Mouse (Mus musculus) embryonic fibroblast, embryonic 13.5 days (primary cell): ENCODE data around the gene Gm20388. TPM values are rescaled to one million over a fixed set of nuclear protein-coding genes. Genes with fewer than 3 reads are reported as not detected.

Source experiments
- H3K27ac ChIP-seq: 2 replicates; pipeline ENCODE4 v1.5.1; 2012; ENCODE audit warnings: low read length, control low read depth, inconsistent platforms; ENCODE audit not compliant: insufficient read depth
- H3K4me1 ChIP-seq: 2 replicates; pipeline ENCODE4 v1.6.1; 2011; ENCODE audit warnings: low read length; ENCODE audit not compliant: control insufficient read depth, insufficient read depth
- H3K4me3 ChIP-seq: 2 replicates; pipeline ENCODE4 v1.5.1; 2011; ENCODE audit warnings: mild to moderate bottlenecking, control low read depth, low read length; ENCODE audit not compliant: insufficient read depth
- CTCF ChIP-seq: IDR thresholded peaks from 2 replicates; pipeline ENCODE4 v1.5.1; 2011; ENCODE audit warnings: mild to moderate bottlenecking, control low read depth, low read length, moderate library complexity, borderline replicate concordance; ENCODE audit not compliant: insufficient read depth
- POLR2A ChIP-seq: IDR thresholded peaks from 2 replicates; pipeline ENCODE4 v1.6.1; 2011; ENCODE audit warnings: low read depth, mild to moderate bottlenecking, control low read depth, low read length, moderate library complexity
- polyA plus RNA-seq: library from polyadenylated mRNA; stranded (reverse); fragments of >200 nt; gene quantifications from 2 replicates; pipeline ENCODE4 v1.2.4, GENCODE M21; 2011; ENCODE audit warnings: low read depth; ENCODE audit not compliant: missing spikeins, insufficient read length

The Gm20388 gene
- polyA plus RNA-seq, 1 experiment = 82.8 TPM

DNA sequence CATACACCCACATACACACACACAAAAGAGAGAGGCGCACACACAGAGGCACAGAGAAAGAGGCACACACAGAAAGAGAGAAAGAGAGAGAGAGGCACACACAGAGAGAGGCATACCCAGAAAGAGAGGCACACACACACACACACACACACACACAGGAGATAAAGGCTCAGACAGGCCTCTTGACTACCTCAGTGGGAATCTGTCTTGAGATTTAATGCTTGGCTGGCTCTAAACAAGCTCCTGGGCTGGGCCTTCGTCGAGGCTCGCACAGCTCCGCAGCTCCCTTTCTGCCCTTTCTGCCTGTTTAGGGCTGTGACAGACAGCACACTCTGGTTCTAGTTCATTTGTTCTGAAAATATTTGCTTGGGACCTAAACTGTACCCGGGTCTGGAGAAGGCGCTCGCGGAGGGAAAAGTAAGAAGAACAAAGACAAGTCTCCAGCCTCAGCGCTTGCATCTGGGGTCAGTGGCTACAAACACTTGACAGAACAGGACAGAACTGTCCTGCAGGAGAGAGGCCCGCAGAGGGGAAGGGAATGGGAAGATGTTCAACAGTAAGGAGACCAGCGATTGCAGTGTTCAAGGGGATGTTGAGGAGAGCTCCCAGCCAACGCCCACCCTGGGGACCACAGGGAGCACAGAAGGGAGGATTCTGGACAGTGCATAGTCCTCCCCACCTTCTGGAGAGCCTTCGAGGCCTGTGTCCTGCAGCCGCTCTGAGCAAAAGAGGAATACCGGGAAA, 3880.6 kb downstream of the Gm20388 start:
- no peaks in the 10 kb centered on the region for H3K4me1 ChIP-seq
- TF ChIP-seq POLR2A = no peak
- no peak overlapping the region for H3K27ac ChIP-seq
- no peak overlapping the region for H3K4me3 ChIP-seq

DNA sequence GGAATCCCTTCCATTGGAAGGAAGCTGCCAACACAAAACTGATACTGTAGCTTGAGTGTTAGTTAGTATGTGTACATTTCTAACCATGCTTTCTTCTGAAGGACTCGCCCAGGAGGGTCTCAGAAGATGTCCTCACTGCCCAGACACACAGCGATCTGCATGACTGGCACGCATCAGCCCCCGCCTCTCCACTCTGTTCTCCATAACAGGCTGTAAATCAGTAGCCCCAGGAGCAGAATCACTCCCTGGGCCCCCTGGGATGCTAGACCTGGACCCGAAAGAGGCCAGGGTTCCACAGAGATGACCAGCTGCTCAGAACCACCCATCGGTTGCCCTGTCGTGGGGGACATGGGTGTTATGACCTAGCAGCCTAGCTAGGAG, 3881.2 kb downstream of the Gm20388 start:
- no peak for TF ChIP-seq POLR2A
- no peak for TF ChIP-seq CTCF
- H3K4me1 ChIP-seq = no peaks in the 10 kb centered on the region
- no peak overlapping the region for H3K27ac ChIP-seq
- H3K4me3 ChIP-seq = no peak overlapping the region

DNA sequence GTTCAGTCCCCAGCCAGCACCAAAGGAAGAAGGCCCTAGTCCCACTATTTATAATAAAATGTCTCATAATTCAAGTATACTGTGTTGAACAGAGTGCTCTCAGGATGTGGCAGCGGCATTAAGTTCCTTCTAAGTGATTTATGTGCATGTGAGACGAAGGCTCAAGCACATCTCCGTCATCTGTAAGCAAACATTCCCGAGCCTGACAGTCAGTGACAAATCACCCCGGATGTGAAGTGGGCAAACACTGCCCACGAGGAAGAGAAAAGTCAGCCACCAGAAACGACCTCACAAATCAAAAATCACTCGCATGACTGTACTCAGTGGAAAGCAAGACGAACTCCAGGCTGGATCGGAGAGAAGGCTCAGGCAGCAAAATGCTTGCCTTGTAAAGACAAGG, 3883.3 kb downstream of the Gm20388 start:
- Histone ChIP-seq H3K4me1 (no peaks in the 10 kb centered on the region), H3K27ac (no peak overlapping the region), H3K4me3 (no peak overlapping the region)
- TF ChIP-seq POLR2A (no peak), CTCF (no peak)

- Histone ChIP-seq H3K4me3 (no peak overlapping the region), H3K4me1 (no peaks in the 10 kb centered on the region), H3K27ac (no peak overlapping the region)
- no peak for TF ChIP-seq POLR2A
- TF ChIP-seq CTCF = no peak
Measured at GRCm38 (mm10) chr8:123794766-123795165, 3884.1 kb downstream of the Gm20388 start.

- Histone ChIP-seq H3K4me1 (no peaks in the 10 kb centered on the region), H3K4me3 (no peak overlapping the region), H3K27ac (no peak overlapping the region)
- no peak for TF ChIP-seq CTCF
- no peak for TF ChIP-seq POLR2A
Measured at GRCm38 (mm10) chr8:123796758-123797157, 3886.1 kb downstream of the Gm20388 start.

- Histone ChIP-seq H3K4me3 (no peak overlapping the region), H3K4me1 (no peaks in the 10 kb centered on the region), H3K27ac (no peak overlapping the region)
- no peak for TF ChIP-seq POLR2A
- TF ChIP-seq CTCF = no peak
Measured at GRCm38 (mm10) chr8:123797928-123798327, 3887.3 kb downstream of the Gm20388 start.

- H3K4me3 ChIP-seq = no peak overlapping the region
- TF ChIP-seq POLR2A (no peak), CTCF (no peak)
- H3K4me1 ChIP-seq = no peaks in the 10 kb centered on the region
- H3K27ac ChIP-seq = no peak overlapping the region
Measured at GRCm38 (mm10) chr8:123799434-123799833, 3888.8 kb downstream of the Gm20388 start.

GRCm38 (mm10) chr8:123799885-123800284, 3889.2 kb downstream of the Gm20388 start:
- no peak for TF ChIP-seq CTCF
- TF ChIP-seq POLR2A = no peak
- Histone ChIP-seq H3K27ac (no peak overlapping the region), H3K4me1 (no peaks in the 10 kb centered on the region), H3K4me3 (no peak overlapping the region)

DNA sequence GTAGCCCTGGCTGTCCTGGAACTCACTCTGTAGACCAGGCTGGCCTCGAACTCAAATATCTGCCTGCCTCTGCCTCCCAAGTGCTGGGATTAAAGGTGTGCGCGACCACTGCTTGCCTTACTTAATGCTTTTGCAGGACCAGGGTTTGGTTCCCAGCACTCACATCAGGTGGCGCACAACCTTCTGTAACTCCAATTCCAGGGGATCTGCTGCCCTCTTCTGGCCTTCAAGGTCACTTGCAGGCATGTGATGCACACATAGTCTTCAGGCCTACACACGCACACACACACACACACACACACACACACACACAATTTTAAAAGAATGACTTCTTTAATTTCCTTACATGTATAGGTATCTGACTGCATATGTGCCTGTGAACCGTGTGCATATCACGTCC, 3890.2 kb downstream of the Gm20388 start:
- Histone ChIP-seq H3K27ac (no peak overlapping the region), H3K4me1 (no peaks in the 10 kb centered on the region), H3K4me3 (no peak overlapping the region)
- TF ChIP-seq CTCF (no peak), POLR2A (no peak)

GRCm38 (mm10) chr8:123801538-123801937, 3890.9 kb downstream of the Gm20388 start:
- H3K4me3 ChIP-seq = no peak overlapping the region
- H3K4me1 ChIP-seq = no peaks in the 10 kb centered on the region
- TF ChIP-seq POLR2A (no peak), CTCF (no peak)
- no peak overlapping the region for H3K27ac ChIP-seq
